Mouse (Mus musculus): ENCODE measurements around the gene Rep15. TPM values are rescaled to one million over a fixed set of nuclear protein-coding genes. Genes with fewer than 3 reads are reported as not detected.

Rep15 gene
- total RNA-seq, 2 experiments from 2014 or later: 1.1 to 2.1 TPM

DNA sequence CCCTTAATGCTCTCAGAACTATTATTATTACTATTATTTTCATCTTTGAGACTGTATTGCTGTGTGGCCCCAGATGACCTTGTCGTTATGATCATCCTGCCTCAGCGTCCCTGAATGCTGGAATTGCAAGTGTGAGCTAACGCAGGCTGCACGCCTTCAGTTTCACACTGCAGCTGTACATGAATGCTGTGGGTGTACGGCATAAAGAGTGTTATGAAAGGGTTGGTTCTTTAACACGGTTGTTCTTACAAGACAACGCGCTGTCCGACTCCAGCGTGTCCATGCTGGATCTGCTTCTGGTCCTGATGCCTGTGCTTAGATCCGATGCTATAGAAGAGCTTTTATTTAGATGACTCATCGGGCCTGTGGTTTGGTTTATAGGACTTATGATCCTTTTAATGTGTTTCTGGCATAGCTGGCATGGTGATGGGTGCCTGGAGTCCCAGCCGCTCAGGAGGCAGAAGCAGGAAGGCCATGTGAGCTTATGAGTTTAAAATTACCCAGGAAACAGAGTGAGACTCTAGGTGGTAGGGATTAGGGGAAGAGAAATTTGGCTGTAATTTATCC, 16.9 kb downstream of the Rep15 start:
- Histone ChIP-seq H3K27ac (no peak overlapping the region), H3K4me3 (no peak overlapping the region)
- DNase-seq (ENCODE audit: low spot score in 2 of 2): no peak
- no peak for TF ChIP-seq CTCF (conservative IDR thresholded peaks at IDR 0.05)

DNA sequence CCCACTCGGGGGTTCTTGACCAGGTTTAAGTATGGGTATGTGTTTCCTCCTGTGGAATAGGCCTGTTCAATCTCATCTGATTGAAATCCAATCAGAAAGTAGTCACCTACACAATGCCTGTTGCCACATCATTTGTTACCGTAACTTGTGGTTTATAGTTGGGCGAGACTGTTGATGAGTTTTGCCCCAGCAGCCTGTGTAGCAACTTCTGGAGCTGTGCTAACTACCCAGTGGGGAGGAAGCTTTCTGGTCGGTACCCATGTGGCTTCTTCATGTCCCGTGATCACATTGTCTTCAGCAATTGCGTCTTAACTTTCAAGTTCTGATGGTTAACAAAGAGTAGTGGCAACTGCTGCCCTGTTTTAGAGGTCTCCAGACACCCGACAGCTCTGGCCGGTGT, 19.3 kb downstream of the Rep15 start:
- H3K4me3 ChIP-seq: no peak overlapping the region
- no peak for DNase-seq (ENCODE audit: low spot score in 2 of 2)
- no peak for TF ChIP-seq CTCF (conservative IDR thresholded peaks at IDR 0.05)
- H3K27ac ChIP-seq: no peak overlapping the region

DNA sequence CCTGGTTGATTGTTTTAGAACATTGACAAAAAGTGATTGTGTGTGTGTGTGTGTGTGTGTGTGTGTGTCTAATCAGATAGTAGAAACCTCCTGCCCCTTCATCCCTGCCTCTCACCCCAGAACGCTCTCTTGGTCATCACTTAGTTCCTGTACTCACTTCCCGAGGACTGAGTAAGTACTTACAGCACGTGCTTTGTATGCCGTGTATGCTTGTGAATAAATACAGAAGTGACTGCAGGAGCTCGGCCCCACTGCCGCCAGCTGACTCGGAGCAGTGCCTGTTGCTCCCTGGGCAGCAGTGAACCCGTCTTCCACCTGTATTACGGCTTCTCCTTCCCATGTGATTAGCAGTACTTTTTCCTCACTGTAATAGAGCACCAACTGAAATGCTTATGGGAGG, 20.1 kb downstream of the Rep15 start:
- TF ChIP-seq CTCF (conservative IDR thresholded peaks at IDR 0.05): no peak
- DNase-seq (ENCODE audit: low spot score in 2 of 2): no peak
- Histone ChIP-seq H3K4me3 (no peak overlapping the region), H3K27ac (no peak overlapping the region)

DNA sequence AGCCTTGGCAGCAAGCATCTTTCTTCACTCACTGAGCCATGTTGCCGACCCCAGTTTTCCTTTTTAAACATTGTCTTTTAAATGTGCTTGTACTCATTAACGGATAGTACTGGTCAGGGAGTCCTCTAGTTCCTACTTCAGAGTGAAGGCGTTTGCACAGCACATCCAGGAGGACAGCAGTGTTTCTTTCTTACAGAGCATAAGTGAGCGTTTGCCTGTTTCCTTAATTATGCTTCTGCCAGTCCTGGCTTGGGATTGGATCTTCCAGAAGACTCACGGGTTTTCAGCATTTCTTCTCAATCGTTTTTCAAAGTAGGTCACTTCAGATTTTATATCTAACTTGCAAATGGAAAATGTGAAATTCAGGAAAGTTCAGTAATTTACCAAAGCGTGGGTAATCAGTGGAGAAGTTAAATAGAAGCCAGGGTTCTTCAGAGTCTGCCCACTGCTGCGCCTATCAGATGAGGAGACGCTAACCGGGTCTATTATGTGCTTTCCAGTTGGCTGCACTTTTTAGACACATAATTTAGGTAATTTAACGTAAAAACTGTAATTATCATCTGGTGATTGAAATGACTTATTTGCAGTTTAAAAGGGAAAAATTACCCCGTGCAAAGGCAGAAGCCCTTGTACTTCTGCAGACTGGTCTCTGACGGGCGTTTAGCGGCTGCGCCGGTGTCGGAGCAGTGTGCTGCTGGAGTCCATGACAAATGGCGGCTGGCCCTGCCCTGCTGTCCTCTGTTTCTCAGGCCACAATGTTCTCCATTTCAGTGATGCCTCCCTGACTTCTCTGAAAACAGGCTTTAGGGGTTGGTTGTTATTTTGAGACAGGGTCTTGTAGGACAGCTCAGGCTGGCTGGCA, 21.6 kb downstream of the Rep15 start:
- no peak for DNase-seq (ENCODE audit: low spot score in 2 of 2)
- Histone ChIP-seq H3K27ac (no peak overlapping the region), H3K4me3 (no peak overlapping the region)
- no peak for TF ChIP-seq CTCF (conservative IDR thresholded peaks at IDR 0.05)

DNA sequence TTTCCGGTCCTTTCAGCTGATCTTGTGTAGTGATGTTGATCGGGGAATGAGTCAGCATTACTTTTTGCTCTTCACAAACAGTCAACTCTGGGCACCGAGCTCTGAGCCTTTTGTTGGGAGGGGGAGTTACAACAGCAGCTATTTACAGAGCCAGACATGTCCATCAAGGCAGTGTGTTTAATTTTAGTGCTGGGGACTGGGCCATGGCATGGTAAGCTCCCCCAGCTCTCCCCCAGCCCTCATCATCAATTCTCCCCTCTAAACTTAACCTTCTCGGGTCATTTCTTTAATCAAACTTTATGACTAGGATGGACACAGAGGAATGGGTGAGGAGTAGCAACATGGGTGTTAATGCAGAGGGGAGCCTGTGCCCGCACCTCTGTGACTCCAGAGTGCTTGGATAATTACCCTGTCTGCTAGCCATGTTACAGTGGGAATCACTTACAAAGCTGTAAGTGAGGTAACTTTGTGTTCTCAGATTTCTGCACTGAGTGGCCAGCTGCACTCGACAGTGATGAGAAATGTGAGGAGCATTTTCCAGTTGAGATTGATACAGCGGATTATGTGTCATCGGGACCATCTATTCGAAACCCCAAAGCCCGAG, 23.1 kb downstream of the Rep15 start:
- Histone ChIP-seq H3K4me3 (no peak overlapping the region), H3K27ac (no peak overlapping the region)
- DNase-seq (ENCODE audit: low spot score in 2 of 2): no peak
- TF ChIP-seq CTCF (conservative IDR thresholded peaks at IDR 0.05): no peak

DNA sequence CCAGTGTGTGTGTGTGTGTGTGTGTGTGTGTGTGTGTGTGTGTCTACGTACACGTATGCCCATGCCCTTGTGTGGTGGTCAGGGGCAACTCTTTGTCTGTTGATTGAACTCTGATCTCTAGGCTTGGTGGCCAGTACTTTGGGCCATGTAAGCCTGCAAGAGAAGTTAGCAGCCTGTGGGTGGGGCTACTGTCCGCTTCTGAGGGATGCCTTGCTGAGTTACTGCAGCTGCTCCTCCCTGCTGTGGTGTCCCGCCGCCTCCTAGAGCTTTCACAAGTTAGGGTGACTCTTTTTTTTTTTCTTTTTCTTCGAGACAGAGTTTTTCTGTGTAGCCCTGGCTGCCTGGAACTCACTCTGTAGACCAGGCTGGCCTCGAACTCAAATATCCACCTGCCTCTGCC, 26.9 kb downstream of the Rep15 start:
- TF ChIP-seq CTCF (conservative IDR thresholded peaks at IDR 0.05): no peak
- no peak overlapping the region for H3K4me3 ChIP-seq
- DNase-seq (ENCODE audit: low spot score in 2 of 2): no peak

DNA sequence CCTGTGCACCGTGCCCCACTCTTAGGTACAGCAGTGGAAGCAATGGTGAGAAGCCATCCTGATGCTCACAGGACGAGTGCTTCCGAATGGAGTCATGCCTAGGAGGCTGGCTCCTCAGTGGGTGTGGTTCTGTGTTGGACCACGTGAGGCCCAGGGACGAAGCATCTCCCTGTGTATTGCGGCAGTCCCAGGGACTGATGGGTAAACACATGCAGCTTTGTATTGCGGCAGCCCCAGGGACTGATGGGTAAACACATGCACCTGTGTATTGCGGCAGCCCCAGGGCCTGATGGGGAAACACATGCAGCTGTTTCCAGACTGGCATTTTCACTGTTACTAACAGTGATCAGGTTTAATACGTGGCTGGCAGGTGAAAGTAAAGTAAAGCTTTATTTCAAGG, 29.2 kb downstream of the Rep15 start:
- no peak overlapping the region for H3K4me3 ChIP-seq
- H3K27ac ChIP-seq: no peak overlapping the region
- no peak for TF ChIP-seq CTCF (conservative IDR thresholded peaks at IDR 0.05)
- no peak for DNase-seq (ENCODE audit: low spot score in 2 of 2)

More for the DNA sequence above, 26.9 kb downstream of the Rep15 start:
- H3K27ac ChIP-seq: no peak overlapping the region

DNA sequence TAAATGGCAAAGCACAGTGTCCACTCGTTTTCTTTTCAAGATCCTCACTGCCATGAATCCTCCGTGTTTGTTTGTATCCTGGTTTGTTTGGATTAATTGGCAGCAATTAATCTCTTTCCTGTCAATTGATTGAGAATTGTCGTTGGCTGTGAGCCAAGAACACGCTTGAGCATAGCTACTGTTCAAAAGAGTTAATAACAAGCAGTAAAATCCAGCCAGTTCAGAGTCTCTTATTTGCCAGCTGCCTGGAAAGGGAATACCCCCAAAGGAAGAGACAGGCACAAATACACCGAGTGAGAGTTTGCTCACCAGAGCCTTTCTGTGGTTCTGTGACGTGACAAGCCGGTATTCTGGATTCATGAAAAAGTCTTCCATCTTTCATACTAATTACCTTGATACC, 29.6 kb downstream of the Rep15 start:
- DNase-seq (ENCODE audit: low spot score in 2 of 2): no peak
- Histone ChIP-seq H3K27ac (no peak overlapping the region), H3K4me3 (no peak overlapping the region)
- no peak for TF ChIP-seq CTCF (conservative IDR thresholded peaks at IDR 0.05)

DNA sequence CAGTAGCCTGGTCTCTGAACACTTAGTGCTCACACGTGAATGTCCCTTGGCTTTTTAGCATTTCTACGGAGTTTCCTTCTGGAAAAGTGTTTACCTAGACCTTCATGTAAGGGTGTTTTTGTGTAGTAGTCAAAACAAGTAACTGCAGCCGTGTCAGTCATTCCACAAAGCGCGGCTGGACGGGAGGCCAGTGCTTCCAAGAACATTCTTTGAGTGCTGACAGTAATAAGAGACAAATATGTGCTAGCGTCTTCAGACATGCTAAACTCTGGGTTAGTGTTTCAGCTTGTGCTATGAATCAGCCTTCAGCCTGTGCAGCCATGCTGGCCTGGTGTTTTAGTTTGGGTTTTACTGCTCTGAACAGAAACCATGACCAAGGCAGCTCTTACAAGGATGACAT, 30.3 kb downstream of the Rep15 start:
- no peak for DNase-seq (ENCODE audit: low spot score in 2 of 2)
- Histone ChIP-seq H3K4me3 (no peak overlapping the region), H3K27ac (no peak overlapping the region)
- no peak for TF ChIP-seq CTCF (conservative IDR thresholded peaks at IDR 0.05)

DNA sequence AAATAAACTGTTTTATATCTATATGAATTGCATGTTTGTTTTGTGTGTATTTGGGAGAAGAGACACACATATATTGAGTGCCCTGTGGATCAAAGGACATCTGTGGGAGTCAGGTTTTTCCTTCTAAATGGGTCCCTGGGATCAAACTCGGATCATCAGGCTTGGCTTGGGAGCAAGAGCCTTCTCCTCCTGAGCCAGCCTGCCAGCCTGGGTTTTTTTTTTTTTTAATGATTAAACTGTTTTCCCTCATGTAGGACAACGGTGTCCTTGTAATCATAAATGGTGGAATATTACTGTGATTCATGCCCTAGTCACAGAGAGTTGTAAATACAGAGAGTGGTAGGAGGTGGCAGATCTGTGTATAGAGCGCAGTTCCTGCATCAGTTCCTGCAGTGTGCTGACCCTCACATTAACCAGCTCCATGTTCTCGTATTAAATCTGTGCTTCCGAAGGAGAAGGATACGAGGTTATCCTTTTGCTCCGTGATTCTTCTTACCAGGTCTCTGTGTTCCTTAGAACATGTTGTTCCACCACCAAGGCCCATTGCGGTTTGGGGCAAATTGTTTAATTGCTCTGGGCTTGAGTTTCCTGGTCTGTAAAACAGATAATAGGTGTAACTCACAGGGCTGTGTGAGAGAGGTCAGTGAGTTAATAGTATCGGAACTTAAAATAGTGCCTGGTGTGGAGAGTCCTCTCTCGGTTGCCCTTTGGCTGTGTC, 32.0 kb downstream of the Rep15 start:
- DNase-seq (ENCODE audit: low spot score in 2 of 2): no peak
- Histone ChIP-seq H3K4me3 (no peak overlapping the region), H3K27ac (no peak overlapping the region)
- TF ChIP-seq CTCF (conservative IDR thresholded peaks at IDR 0.05): no peak

DNA sequence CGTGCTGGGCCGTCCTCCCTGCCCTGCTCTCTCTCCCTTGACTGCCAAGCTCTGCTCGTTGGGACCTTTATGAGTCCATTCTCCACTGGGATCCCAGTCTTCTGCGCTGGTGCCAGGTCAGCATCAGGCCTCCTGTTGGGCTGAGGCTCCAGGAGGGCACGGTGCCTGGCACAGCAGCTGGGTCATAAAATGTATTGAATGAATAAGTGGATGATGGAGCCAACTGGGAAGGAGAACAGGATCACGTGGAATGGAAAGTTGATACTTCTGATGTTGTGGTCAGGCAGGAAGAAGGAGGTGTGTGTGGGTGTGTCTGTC, 32.5 kb downstream of the Rep15 start:
- TF ChIP-seq CTCF (conservative IDR thresholded peaks at IDR 0.05): no peak
- DNase-seq (ENCODE audit: low spot score in 2 of 2): no peak

DNA sequence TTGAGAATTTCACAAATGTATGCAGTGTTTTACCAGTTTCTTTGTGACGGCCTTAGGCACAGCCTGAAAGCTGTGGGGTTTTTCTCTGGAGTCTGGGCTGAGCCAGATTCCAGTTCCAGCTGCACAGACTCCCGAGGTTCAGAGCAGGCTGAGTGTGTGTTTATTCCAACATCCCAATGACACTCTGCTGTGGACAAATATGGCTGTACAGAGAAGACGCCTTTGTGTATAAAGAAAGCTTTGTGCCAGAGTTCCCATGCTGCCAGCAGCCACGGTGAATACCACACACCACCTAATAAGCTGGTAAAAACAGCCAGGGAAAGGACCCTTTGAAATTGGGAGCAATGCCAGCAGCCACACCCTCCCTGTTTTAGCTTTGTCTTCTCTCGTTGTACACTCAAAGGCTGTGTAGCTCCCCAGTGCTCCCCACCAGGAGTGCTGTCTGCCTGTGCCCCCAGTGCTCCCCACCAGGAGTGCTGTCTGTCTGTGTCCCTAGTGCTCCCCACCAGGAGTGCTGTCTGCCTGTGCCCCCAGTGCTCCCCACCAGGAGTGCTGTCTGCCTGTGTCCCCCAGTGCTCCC, 43.5 kb downstream of the Rep15 start:
- no peak for TF ChIP-seq CTCF (conservative IDR thresholded peaks at IDR 0.05)
- Histone ChIP-seq H3K27ac (no peak overlapping the region), H3K4me3 (no peak overlapping the region)
- DNase-seq (ENCODE audit: low spot score in 2 of 2): no peak

More for the DNA sequence above, 32.5 kb downstream of the Rep15 start:
- H3K27ac ChIP-seq: no peak overlapping the region
- H3K4me3 ChIP-seq: no peak overlapping the region

DNA sequence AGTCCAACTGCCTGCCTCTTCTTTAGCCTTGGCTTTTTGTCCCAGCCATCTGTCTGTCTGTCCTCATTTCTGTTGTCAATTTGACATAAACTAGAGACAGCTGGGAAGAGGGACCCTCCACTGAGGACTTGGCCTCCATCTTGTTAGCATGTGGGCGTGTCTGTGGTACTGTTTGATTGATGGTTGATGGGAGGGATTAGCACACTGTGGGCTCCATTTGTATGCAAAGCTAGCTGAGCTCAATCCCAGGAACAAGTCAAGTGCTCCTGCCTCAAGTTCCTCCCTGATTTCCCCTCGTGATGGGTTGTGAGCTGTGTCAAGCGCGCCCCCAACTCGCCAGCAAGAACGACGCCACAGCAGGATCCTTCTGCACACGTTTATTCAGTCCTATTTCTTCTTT, 44.5 kb downstream of the Rep15 start:
- DNase-seq (ENCODE audit: low spot score in 2 of 2): no peak
- no peak overlapping the region for H3K27ac ChIP-seq
- no peak for TF ChIP-seq CTCF (conservative IDR thresholded peaks at IDR 0.05)
- H3K4me3 ChIP-seq: no peak overlapping the region
